Mouse (Mus musculus) heart, embryonic 11.5 days (tissue): ENCODE data around the gene Phc2. TPM values are rescaled to one million over a fixed set of nuclear protein-coding genes. Genes with fewer than 3 reads are reported as not detected.

Source experiments
- ATAC-seq: fragments of 200-750 bp; cut with Nextera tagmentation; replicated peaks from 2 replicates; pipeline ENCODE4 v1.8.0; 2017; ENCODE audit warnings: moderate library complexity; ENCODE audit not compliant: insufficient number of reproducible peaks, low FRiP score, low TSS enrichment
- H3K27ac ChIP-seq: fragments of 300-500 bp; sonication (generic); 2 replicates; pipeline ENCODE4 v1.5.1; 2014; ENCODE audit warnings: mild to moderate bottlenecking, low read depth, low read length
- H3K27me3 ChIP-seq: fragments of 300-500 bp; sonication (generic); 2 replicates; pipeline ENCODE4 v1.6.1; 2014; ENCODE audit warnings: mild to moderate bottlenecking, low read length, mixed read lengths; ENCODE audit not compliant: control insufficient read depth, insufficient read depth
- H3K36me3 ChIP-seq: fragments of 300-500 bp; sonication (generic); 2 replicates; pipeline ENCODE4 v1.6.1; 2014; ENCODE audit warnings: mild to moderate bottlenecking, low read length, moderate library complexity, mixed read lengths; ENCODE audit not compliant: control insufficient read depth, insufficient read depth
- H3K4me1 ChIP-seq: fragments of 300-500 bp; sonication (generic); 2 replicates; pipeline ENCODE4 v1.6.1; 2014; ENCODE audit warnings: low read length; ENCODE audit not compliant: control insufficient read depth, insufficient read depth
- H3K4me2 ChIP-seq: fragments of 300-500 bp; sonication (generic); 2 replicates; pipeline ENCODE4 v1.6.1; 2014; ENCODE audit warnings: mild to moderate bottlenecking, moderate library complexity
- H3K4me3 ChIP-seq: fragments of 300-500 bp; sonication (generic); 2 replicates; pipeline ENCODE4 v1.5.1; 2014; ENCODE audit warnings: low read depth, low read length
- H3K9ac ChIP-seq: fragments of 300-500 bp; sonication (generic); 2 replicates; pipeline ENCODE4 v1.6.1; 2014; ENCODE audit warnings: mild to moderate bottlenecking, low read depth, low read length, moderate library complexity
- H3K9me3 ChIP-seq: fragments of 300-500 bp; sonication (generic); replicated peaks from 2 replicates; pipeline ENCODE4 v1.6.1; 2016; ENCODE audit warnings: low read length; ENCODE audit not compliant: control insufficient read depth
- WGBS: fragments of 180-500 bp; shearing (Covaris S2); extraction: QIAGEN DNeasy Blood & Tissue Kit; methylation state at CpG from one replicate; pipeline ENCODE4 v1.1.7; 2014; ENCODE audit not compliant: insufficient replicate concordance; 5-methylcytosine and 5-hydroxymethylcytosine counted together
- polyA plus RNA-seq: library from polyadenylated mRNA; unstranded; fragments of >200 nt; fragmentation: Nextera tagmentation; extraction: Ambion mirVana; gene quantifications from 2 replicates; pipeline ENCODE4 v1.2.1, GENCODE M21; 2014

Phc2 gene
- polyA plus RNA-seq, 1 experiment from 2014 or later: 30.8 TPM

- H3K27me3 ChIP-seq: no peaks in the 10 kb centered on the region
- H3K9ac ChIP-seq: no peak overlapping the region
- no peak overlapping the region for H3K27ac ChIP-seq
- peaks cover 40% of the 10 kb centered on the region for H3K36me3 ChIP-seq
- ATAC-seq: no peak
- H3K4me2 ChIP-seq: no peak overlapping the region
- WGBS: 87% methylated on average over 11 of the region's 11 CpGs
- H3K4me3 ChIP-seq: no peak overlapping the region
- H3K4me1 ChIP-seq: 0 out of 2 replicates have a peak, but pooled peaks cover 2% of the 10 kb centered on the region
- H3K9me3 ChIP-seq: no peaks in the 10 kb centered on the region
Measured at GRCm38 (mm10) chr4:128785921-128786654, 131.6 kb downstream of the Phc2 start.

GRCm38 (mm10) chr4:128787023-128787939, 132.8 kb downstream of the Phc2 start:
- Histone ChIP-seq H3K4me2 (no peak overlapping the region), H3K9ac (no peak overlapping the region), H3K36me3 (peaks cover 36% of the 10 kb centered on the region), H3K4me3 (no peak overlapping the region), H3K9me3 (no peaks in the 10 kb centered on the region), H3K27ac (no peak overlapping the region), H3K4me1 (0 out of 2 replicates have a peak, but pooled peaks cover 2% of the 10 kb centered on the region), H3K27me3 (no peaks in the 10 kb centered on the region)
- no peak for ATAC-seq
- WGBS: 85% methylated on average over 24 of the region's 24 CpGs

- Histone ChIP-seq H3K4me3 (no peak overlapping the region), H3K27ac (no peak overlapping the region), H3K36me3 (peaks cover 36% of the 10 kb centered on the region), H3K4me1 (peaks cover 3% of the 10 kb centered on the region; the same call in 1 of the 2 replicates), H3K4me2 (no peak overlapping the region), H3K9me3 (no peaks in the 10 kb centered on the region), H3K9ac (no peak overlapping the region), H3K27me3 (no peaks in the 10 kb centered on the region)
- ATAC-seq: no peak
- WGBS: 93% methylated on average over 4 of the region's 4 CpGs
Measured at GRCm38 (mm10) chr4:128788108-128788507, 133.6 kb downstream of the Phc2 start.

- no peak for ATAC-seq
- no peak overlapping the region for H3K4me2 ChIP-seq
Measured at GRCm38 (mm10) chr4:128789646-128790045, 135.1 kb downstream of the Phc2 start.

GRCm38 (mm10) chr4:128793710-128794109, 139.2 kb downstream of the Phc2 start:
- Histone ChIP-seq H3K27me3 (no peaks in the 10 kb centered on the region), H3K9ac (no peak overlapping the region), H3K4me1 (peaks cover 46% of the 10 kb centered on the region), H3K4me2 (no peak overlapping the region), H3K36me3 (peaks cover 7% of the 10 kb centered on the region), H3K4me3 (no peak overlapping the region), H3K27ac (peak overlapping the region; percentile 76), H3K9me3 (no peaks in the 10 kb centered on the region)
- 0 out of 2 replicates have a peak, but pooled peaks have one; percentile 28 for ATAC-seq
- 12% methylated on average over 1 of the region's 1 CpGs for WGBS

More at GRCm38 (mm10) chr4:128789646-128790045, 135.1 kb downstream of the Phc2 start:
- Histone ChIP-seq H3K4me1 (peaks cover 18% of the 10 kb centered on the region), H3K9ac (no peak overlapping the region), H3K4me3 (no peak overlapping the region), H3K9me3 (no peaks in the 10 kb centered on the region), H3K36me3 (peaks cover 32% of the 10 kb centered on the region), H3K27me3 (no peaks in the 10 kb centered on the region), H3K27ac (no peak overlapping the region)
- 49% methylated on average over 18 of the region's 18 CpGs for WGBS

- Histone ChIP-seq H3K27ac (peak overlapping the region; percentile 76), H3K4me3 (no peak overlapping the region), H3K4me2 (no peak overlapping the region), H3K27me3 (no peaks in the 10 kb centered on the region), H3K4me1 (peaks cover 49% of the 10 kb centered on the region), H3K9me3 (no peaks in the 10 kb centered on the region), H3K9ac (no peak overlapping the region), H3K36me3 (peaks cover 6% of the 10 kb centered on the region)
- ATAC-seq: no peak
- WGBS: 77% methylated on average over 8 of the region's 8 CpGs
Measured at GRCm38 (mm10) chr4:128794198-128794597, 139.7 kb downstream of the Phc2 start.

GRCm38 (mm10) chr4:128795596-128795995, 141.1 kb downstream of the Phc2 start:
- 0 out of 2 replicates have a peak overlapping the region, but pooled peaks have one; percentile 34 for H3K9ac ChIP-seq
- no peak overlapping the region for H3K27ac ChIP-seq
- H3K27me3 ChIP-seq: no peaks in the 10 kb centered on the region
- WGBS: 4% methylated on average over 9 of the region's 9 CpGs
- no peak for ATAC-seq
- no peaks in the 10 kb centered on the region for H3K36me3 ChIP-seq
- H3K4me1 ChIP-seq: peaks cover 49% of the 10 kb centered on the region
- no peaks in the 10 kb centered on the region for H3K9me3 ChIP-seq
- H3K4me3 ChIP-seq: no peak overlapping the region
- H3K4me2 ChIP-seq: peak overlapping the region; percentile 41

GRCm38 (mm10) chr4:128796788-128797187, 142.3 kb downstream of the Phc2 start:
- no peak for ATAC-seq
- no peaks in the 10 kb centered on the region for H3K9me3 ChIP-seq
- no peaks in the 10 kb centered on the region for H3K27me3 ChIP-seq
- H3K27ac ChIP-seq: no peak overlapping the region
- no peaks in the 10 kb centered on the region for H3K36me3 ChIP-seq
- H3K4me1 ChIP-seq: peaks cover 54% of the 10 kb centered on the region
- H3K9ac ChIP-seq: no peak overlapping the region
- WGBS: 81% methylated on average over 8 of the region's 8 CpGs
- no peak overlapping the region for H3K4me2 ChIP-seq
- no peak overlapping the region for H3K4me3 ChIP-seq
